Mouse (Mus musculus): ENCODE measurements around the gene Car10. TPM values are rescaled to one million over a fixed set of nuclear protein-coding genes. Genes with fewer than 3 reads are reported as not detected.
A peak's percentile ranks its signal among the peaks of the same experiment; 100 is the strongest.

Car10 gene
- total and polyA plus RNA-seq, 3 experiments: not detected

DNA sequence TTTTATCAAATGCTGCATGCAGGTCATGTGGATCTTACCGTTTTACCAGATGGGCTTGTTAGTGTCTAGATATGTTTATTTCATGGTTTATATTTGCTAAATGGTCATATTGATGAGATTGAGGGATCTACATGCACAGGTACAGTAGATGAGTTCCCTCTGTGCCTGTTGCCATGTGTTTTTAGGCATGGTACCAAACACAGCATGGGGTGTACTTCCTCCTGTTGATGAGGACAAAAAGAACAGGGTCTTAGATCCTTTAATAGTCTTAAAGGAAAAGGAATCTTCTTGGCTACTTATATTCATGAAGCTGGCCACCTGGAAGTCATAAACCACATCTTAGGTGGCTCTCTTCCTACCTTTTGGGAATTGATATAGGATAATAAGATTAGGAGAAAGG is 43.9 kb downstream of the Car10 start:
- Histone ChIP-seq H3K9me3 (replicated peaks; ENCODE audit: insufficient read depth, low read length) (no peaks in the 10 kb centered on the region), H3K27me3 (ENCODE audit: control insufficient read depth in 1 of 2, insufficient read depth in 2 of 2, low read length in 2 of 2) (no peaks in the 10 kb centered on the region)
- no peak for DNase-seq (ENCODE audit: low read depth, low spot score)

DNA sequence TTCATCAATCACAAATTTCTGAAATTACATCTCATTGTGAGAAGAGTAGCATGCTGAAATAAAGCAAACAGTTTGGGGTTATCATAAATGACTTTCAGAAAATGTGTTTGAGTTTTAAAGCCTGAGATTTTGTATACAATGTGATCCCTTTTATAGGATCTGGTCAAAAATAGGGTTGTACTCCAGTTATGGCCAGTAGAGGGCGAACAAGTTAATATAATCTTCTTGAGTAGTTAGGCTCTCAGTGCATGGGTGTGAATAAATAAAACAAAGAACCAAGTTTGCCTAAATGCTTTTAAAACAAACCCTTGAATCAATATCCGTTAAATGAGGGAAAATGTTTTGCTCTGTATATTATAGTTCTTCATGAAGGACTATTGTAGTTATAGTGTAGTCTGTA is 46.7 kb downstream of the Car10 start:
- DNase-seq (ENCODE audit: low read depth, low spot score): peak; percentile 30
- Histone ChIP-seq H3K79me2 (ENCODE audit: control insufficient read depth, insufficient read depth, low read length, poor library complexity) (no peaks in the 10 kb centered on the region), H3K27ac (ENCODE audit: control insufficient read depth, low read depth, low read length) (no peak overlapping the region), H3K4me1 (ENCODE audit: control insufficient read depth in 1 of 2, insufficient read depth in 2 of 2, low read length in 2 of 2) (no peaks in the 10 kb centered on the region), H3K9me3 (replicated peaks; ENCODE audit: insufficient read depth, low read length) (no peaks in the 10 kb centered on the region), H3K27me3 (ENCODE audit: control insufficient read depth in 1 of 2, insufficient read depth in 2 of 2, low read length in 2 of 2) (no peaks in the 10 kb centered on the region), H3K36me3 (ENCODE audit: control insufficient read depth in 1 of 2, insufficient read depth in 2 of 2, low read length in 2 of 2) (no peaks in the 10 kb centered on the region), H3K9ac (ENCODE audit: control insufficient read depth, low read depth, low read length, poor library complexity, severe bottlenecking) (no peak overlapping the region), H3K4me3 (ENCODE audit: control insufficient read depth in 1 of 2, insufficient read depth in 1 of 2, low read depth in 2 of 2, low read length in 2 of 2) (no peak overlapping the region)
- TF ChIP-seq SMC3 (IDR thresholded peaks at IDR 0.05; ENCODE audit: low read depth, low read length) (peak; percentile 51), HCFC1 (IDR thresholded peaks at IDR 0.05; ENCODE audit: low read depth, low read length) (no peak), ZMIZ1 (IDR thresholded peaks at IDR 0.05; ENCODE audit: low read depth, low read length) (no peak), NELFE (IDR thresholded peaks at IDR 0.05; ENCODE audit: low read depth, low read length) (no peak), CTCF (IDR thresholded peaks at IDR 0.05 in 2 of 3, conservative IDR thresholded peaks at IDR 0.05 in 1 of 3; ENCODE audit: control insufficient read depth in 1 of 3, insufficient read depth in 1 of 3, low read depth in 2 of 3, low read length in 3 of 3, poor library complexity in 1 of 3, severe bottlenecking in 1 of 3) (peak in 1 of 3 experiments; percentile 52; a peak in 3 of 6 replicates), MAZ (IDR thresholded peaks at IDR 0.05; ENCODE audit: low read depth, low read length) (no peak), USF2 (IDR thresholded peaks at IDR 0.05; ENCODE audit: borderline replicate concordance in 1 of 2, insufficient read depth in 1 of 2, low read depth in 1 of 2, low read length in 2 of 2) (no peak), KAT2A (conservative IDR thresholded peaks at IDR 0.05; ENCODE audit: low read depth, low read length) (no peak), RAD21 (IDR thresholded peaks at IDR 0.05; ENCODE audit: low read depth, low read length) (peak; percentile 50), RCOR1 (IDR thresholded peaks at IDR 0.05; ENCODE audit: low read depth, low read length) (no peak), NRF1 (IDR thresholded peaks at IDR 0.05; ENCODE audit: insufficient read depth, low read depth, low read length, poor library complexity, severe bottlenecking) (no peak)

More for the DNA sequence above, 43.9 kb downstream of the Car10 start:
- Histone ChIP-seq H3K27ac (ENCODE audit: control insufficient read depth, low read depth, low read length) (no peak overlapping the region), H3K4me1 (ENCODE audit: control insufficient read depth in 1 of 2, insufficient read depth in 2 of 2, low read length in 2 of 2) (no peaks in the 10 kb centered on the region), H3K4me3 (ENCODE audit: control insufficient read depth in 1 of 2, insufficient read depth in 1 of 2, low read depth in 2 of 2, low read length in 2 of 2) (no peak overlapping the region), H3K9ac (ENCODE audit: control insufficient read depth, low read depth, low read length, poor library complexity, severe bottlenecking) (no peak overlapping the region), H3K79me2 (ENCODE audit: control insufficient read depth, insufficient read depth, low read length, poor library complexity) (no peaks in the 10 kb centered on the region), H3K36me3 (ENCODE audit: control insufficient read depth in 1 of 2, insufficient read depth in 2 of 2, low read length in 2 of 2) (no peaks in the 10 kb centered on the region)
- TF ChIP-seq ZKSCAN1 (IDR thresholded peaks at IDR 0.05; ENCODE audit: low read depth, low read length): no peak
- no peak for TF ChIP-seq NELFE (IDR thresholded peaks at IDR 0.05; ENCODE audit: low read depth, low read length)
- TF ChIP-seq CHD1 (IDR thresholded peaks at IDR 0.05; ENCODE audit: low read depth, low read length): no peak
- no peak for TF ChIP-seq MYC (IDR thresholded peaks at IDR 0.05; ENCODE audit: low read depth, low read length)
- TF ChIP-seq TCF12 (IDR thresholded peaks at IDR 0.05; ENCODE audit: low read depth, low read length): no peak
- no peak for TF ChIP-seq RAD21 (IDR thresholded peaks at IDR 0.05; ENCODE audit: low read depth, low read length)
- TF ChIP-seq KAT2A (conservative IDR thresholded peaks at IDR 0.05; ENCODE audit: low read depth, low read length): no peak
- no peak for TF ChIP-seq EP300 (IDR thresholded peaks at IDR 0.05; ENCODE audit: low read depth in 1 of 2, low read length in 2 of 2)
- no peak for TF ChIP-seq POLR2AphosphoS2 (IDR thresholded peaks at IDR 0.05; ENCODE audit: low read length)
- no peak for TF ChIP-seq MEF2A (IDR thresholded peaks at IDR 0.05; ENCODE audit: extremely low read depth, insufficient replicate concordance, low read depth, low read length, poor library complexity, severe bottlenecking)
- TF ChIP-seq MAFK (IDR thresholded peaks at IDR 0.05; ENCODE audit: borderline replicate concordance, low read depth, low read length): no peak
- no peak for TF ChIP-seq USF2 (IDR thresholded peaks at IDR 0.05; ENCODE audit: borderline replicate concordance in 1 of 2, insufficient read depth in 1 of 2, low read depth in 1 of 2, low read length in 2 of 2)
- no peak for TF ChIP-seq USF1 (IDR thresholded peaks at IDR 0.05; ENCODE audit: low read depth, low read length)
- TF ChIP-seq MYB (IDR thresholded peaks at IDR 0.05; ENCODE audit: low read depth, low read length): no peak
- TF ChIP-seq CTCF (IDR thresholded peaks at IDR 0.05 in 2 of 3, conservative IDR thresholded peaks at IDR 0.05 in 1 of 3; ENCODE audit: control insufficient read depth in 1 of 3, insufficient read depth in 1 of 3, low read depth in 2 of 3, low read length in 3 of 3, poor library complexity in 1 of 3, severe bottlenecking in 1 of 3): no peak
- TF ChIP-seq BHLHE40 (IDR thresholded peaks at IDR 0.05; ENCODE audit: borderline replicate concordance, low read depth, low read length): no peak

All from MEL (cell line).